Mouse (Mus musculus): ENCODE results near the gene Guca2a. TPM values are rescaled to one million over a fixed set of nuclear protein-coding genes. Genes with fewer than 3 reads are reported as not detected.
"Not testable (repeated sequence)": the region's sequence is repeated elsewhere in the genome, so short reads cannot be mapped to it uniquely, and the experiment has no call there.

Gene Guca2a
- not detected for total RNA-seq (2021)
- long read RNA-seq, experiment 1: 0 reads
- long read RNA-seq, experiment 2: 0 reads

DNA sequence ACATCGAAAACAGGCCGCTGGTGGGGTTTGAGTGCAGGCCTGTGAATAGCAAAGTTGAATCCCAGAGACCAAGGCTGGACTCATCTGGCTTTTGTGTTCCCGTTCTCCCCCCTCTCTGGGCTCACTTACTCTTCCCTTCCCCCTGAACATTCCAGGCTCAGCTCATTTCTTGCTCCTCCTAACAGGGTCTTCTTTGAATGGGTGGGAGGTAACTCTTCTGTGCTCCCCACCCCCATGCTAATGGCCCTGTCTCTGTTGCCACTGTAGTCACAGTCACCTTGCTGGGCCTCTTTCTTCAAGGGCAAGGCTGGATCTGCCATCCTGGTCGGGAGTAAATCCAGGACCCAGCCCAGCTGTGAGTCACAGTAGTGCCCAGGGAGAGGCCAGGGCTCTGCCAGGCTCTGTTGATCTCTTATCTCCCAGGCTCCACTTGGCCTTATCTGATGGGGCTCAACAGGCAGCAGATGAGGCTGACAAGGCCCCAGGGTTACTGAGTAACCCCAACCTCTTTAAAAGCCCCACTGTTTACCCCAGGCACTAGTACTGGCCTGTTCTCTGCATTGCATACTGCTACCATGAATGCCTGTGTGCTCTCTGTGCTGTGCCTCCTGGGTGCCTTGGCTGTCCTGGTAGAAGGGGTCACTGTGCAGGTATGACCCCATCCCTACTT, at the start of gene Guca2a:
Gene Guca2a, plus strand, starts transcription at position 529 of the 670 bp plus-strand sequence.
- no peak for DNase-seq
- intact Hi-C loops (cut with DNase I; ENCODE audit: low total_unique reads): loop anchor here (10.0 kb wide), 1 partner anchor 203 kb away; no protein-coding TSS in a partner anchor

DNA sequence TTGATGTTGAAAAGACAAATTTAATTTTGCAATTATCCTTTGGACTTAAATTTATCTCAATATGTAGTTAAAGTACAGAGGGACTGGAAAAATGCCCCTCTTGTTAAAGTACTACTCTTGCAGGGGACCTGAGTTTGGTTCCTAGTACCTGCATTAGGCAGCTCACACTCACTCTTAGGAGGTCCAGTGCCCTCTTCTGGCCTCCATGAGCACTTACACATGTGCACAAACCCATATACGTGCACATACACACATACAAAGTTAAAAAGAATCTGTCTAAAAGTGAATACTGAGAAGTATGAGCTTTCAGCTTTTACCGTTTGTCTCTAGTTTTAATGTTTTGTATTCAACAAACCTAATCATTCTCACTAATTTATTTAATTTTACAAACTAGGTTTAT, 49.5 kb upstream of the Guca2a start:
- intact Hi-C loops (cut with DNase I; ENCODE audit: low total_unique reads): no loop called here
- DNase-seq: no peak

DNA sequence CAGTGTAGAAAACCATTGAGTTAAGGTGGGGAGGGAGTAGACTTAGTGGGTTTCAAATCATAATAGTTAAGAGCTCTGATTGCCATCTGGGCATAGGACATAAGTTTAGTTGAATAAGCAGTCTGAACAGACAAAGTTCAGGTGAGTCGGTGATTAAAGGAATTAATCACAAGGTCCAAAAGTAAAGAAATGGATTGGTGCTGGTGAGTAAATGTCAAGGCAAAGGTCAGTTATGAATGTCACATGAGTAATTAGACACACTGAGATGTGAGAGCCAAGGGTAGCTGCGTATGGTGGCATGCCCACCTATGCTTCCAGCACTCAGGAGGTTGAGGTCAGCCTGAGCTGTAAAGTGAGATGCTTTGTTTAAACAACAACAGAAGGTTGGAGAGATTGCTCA, 48.1 kb upstream of the Guca2a start:
- intact Hi-C loops (cut with DNase I; ENCODE audit: low total_unique reads): no loop called here
- no peak for DNase-seq

DNA sequence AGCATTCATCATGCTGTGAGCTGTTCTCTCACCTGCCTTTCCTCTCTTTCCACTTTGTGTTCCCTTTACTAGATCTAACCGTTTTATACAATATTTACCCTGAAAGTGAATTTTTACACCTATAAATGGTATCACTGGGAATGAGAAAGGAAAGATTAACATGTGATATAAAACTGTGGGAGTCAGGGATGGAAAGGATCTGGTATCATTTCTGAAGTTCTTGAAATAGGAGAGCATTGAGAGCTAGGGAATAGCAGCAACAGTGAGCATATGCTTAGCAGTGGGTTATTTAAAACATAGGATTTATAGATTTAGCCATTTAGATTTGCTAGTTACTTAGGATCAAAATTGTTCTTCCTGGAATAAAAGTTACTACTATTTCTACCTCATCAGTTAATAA, 47.5 kb upstream of the Guca2a start:
- DNase-seq: no peak
- intact Hi-C loops (cut with DNase I; ENCODE audit: low total_unique reads): no loop called here

DNA sequence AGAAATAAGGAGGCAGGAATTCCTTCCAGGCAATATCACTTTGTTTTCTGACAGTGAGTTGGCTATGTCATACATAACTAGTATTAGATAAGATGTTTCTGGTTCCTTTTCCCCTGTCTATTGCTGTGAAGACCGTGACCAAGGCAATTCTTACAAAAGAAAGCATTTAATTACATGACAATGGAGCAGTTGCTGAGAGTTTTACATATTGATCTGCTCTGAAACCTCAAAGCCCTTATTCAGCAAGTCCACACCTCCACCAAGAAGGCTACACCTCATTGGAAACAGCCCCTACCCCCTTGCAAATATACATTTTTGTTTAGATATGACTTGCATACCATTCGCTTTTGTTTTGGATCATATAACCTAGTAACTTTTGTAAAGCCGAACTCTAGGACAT, 45.0 kb upstream of the Guca2a start:
- no peak for DNase-seq
- intact Hi-C loops (cut with DNase I; ENCODE audit: low total_unique reads): no loop called here

DNA sequence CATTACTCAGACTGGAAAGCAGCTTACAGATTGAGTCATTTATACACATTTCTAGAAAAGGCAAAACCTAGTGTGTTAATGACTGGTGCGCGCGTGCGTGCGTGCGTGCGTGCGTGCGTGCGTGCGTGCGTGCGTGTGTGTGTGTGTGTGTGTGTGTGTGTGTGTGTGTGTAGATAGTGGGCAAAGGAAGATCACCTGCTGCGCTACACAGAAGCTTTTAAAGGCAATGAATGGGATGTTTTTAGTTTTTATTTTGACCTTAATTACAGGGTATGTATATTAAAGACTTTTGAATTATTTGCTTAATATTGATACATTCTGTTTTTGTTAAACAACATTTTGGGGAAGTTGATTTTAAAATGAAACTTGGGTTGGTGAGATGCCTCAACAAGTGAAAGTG, 43.2 kb upstream of the Guca2a start:
- intact Hi-C loops (cut with DNase I; ENCODE audit: low total_unique reads): no loop called here
- DNase-seq: no peak

DNA sequence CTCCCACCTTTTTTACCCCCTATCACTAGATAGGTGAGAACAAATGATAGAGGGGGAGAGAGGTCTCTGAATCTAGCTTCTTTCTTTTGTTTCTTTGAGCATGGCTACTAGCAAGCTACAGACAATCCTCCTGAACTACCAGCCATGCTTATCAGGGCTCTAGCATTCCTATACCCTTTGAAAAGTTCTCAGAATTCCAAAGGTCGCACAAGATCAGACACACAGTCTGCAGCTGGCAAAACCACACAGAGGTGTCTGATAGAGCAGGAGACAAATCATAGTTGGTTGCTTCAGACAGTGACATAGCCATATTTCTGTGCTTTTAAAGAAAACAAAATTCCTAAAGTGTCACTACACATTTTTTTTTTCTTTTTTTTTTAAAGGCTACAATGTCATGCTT, 37.9 kb upstream of the Guca2a start:
- intact Hi-C loops (cut with DNase I; ENCODE audit: low total_unique reads): no loop called here
- no peak for DNase-seq

DNA sequence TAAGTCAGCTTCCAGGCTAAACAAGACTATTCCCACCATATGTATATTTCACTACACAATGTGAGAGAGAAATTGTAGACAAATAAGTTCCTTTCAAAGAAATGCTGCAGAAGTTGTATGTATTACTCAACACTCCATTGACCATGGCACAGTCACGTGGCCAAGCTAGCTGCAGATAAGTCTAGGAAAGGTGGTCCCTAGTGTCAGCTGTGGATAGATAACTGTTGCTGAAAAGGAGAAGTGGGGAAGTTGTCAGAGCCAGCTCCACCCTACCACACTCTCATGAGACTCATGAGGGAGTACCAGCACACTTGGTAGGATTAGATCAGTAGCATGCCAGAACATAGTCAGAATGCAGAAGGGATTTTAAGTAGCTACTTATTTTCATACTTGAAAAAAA, 28.0 kb upstream of the Guca2a start:
- intact Hi-C loops (cut with DNase I; ENCODE audit: low total_unique reads): no loop called here
- DNase-seq: no peak

DNA sequence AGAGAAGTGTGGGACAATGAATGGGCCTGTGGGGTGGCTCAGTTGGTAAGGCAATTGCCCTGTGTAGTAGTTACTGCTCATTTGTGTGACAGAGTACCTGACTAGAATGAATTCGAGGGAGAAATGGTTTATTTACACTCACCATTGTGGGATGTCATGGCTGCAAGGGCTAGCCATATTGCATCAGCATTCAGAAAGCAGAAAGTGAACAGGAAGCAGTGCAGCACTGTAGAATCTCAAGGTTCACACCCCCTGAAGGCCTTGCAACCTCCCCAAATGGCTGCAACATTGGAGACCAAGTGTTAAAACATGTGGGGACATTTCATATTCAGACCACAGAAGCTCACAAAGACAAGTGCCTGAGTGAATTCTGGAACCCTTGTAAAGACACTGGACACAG, 23.4 kb upstream of the Guca2a start:
- DNase-seq: no peak
- intact Hi-C loops (cut with DNase I; ENCODE audit: low total_unique reads): no loop called here

DNA sequence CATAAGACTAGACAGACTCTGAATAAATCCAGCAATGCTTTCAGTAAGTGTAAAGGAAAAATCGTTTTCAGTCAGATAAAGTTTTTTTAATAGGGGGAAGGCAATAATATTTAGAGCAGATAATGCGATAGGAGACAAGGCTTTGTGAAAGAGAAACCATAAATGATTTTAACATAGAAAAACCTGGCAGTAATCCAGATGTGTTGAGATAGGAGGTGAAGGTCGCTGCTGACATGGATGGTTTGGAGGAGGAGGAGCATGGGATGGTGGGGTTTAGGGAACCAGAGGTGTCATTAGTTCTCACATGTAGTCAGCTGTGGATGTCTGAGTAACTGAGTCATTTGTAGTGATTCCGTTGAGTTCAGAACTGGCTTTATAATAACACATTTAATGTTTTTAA, 22.8 kb upstream of the Guca2a start:
- intact Hi-C loops (cut with DNase I; ENCODE audit: low total_unique reads): no loop called here
- no peak for DNase-seq

DNA sequence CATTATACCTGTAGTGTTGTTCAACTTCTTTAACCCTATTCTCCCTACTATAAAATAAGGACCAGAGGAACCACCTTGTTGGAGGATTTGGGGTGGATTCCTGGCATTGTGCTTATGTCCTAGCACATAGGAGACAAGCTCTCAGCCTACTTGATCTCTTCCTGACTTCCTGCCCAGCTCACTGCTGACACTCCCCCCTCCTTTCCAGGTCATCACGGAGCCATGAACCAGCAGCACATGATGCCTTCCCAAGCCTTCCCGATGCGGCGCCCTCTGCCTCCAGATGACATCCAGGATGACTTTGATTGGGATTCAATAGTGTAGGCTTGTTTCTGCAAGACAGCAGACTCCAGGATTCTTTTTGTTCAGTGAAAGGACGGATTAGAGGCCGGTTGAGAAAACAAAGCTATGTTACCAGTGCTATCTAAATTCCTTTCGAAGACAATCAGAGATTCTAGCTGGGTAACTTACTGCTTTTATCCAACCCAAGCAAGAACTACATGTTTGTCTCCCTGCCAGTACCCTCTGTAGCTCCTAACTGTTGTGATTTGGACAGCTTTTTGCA, 11.3 kb upstream of the Guca2a start:
- intact Hi-C loops (cut with DNase I; ENCODE audit: low total_unique reads): no loop called here

DNA sequence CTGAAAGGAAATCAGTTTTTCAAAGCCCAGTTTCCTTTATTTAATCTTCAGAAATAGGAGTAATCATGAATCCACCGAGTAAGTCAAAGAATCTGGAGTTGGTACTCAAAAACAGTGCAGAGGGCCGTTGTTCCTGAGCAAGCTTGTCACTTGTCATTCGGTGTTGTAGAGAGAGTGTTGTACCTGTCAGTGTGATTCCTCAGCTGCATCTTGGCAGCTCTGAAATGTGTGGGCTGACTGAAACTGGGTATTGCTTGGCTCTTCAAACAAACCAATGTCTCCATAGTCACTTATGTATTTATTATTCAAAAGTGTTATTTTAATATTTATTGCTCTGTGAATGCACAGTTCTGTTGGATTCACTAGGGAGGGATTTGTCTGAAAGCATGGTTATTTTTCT, 10.6 kb upstream of the Guca2a start:
- intact Hi-C loops (cut with DNase I; ENCODE audit: low total_unique reads): no loop called here
- no peak for DNase-seq

More for the DNA sequence above, 11.3 kb upstream of the Guca2a start:
- no peak for DNase-seq

DNA sequence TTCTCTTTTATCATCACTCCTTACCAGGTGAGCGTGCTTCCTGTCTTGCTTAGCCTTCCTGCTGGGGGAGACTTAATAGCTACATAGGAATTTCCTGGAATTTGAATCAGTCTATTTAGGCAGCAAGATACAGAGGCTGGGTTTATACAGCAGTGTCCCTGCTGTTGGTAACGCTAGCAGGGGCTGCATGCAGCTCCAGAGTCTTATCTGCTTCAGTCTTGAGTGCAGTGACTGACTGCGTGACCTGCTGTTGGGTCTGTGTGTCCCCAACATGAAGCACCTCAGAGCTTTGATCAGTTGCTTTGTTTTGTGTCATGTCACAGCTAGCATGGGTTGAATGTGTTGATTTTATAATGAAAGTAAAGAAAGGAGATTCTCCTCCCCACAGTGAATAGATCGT, 10.2 kb upstream of the Guca2a start:
- no peak for DNase-seq
- intact Hi-C loops (cut with DNase I; ENCODE audit: low total_unique reads): no loop called here

DNA sequence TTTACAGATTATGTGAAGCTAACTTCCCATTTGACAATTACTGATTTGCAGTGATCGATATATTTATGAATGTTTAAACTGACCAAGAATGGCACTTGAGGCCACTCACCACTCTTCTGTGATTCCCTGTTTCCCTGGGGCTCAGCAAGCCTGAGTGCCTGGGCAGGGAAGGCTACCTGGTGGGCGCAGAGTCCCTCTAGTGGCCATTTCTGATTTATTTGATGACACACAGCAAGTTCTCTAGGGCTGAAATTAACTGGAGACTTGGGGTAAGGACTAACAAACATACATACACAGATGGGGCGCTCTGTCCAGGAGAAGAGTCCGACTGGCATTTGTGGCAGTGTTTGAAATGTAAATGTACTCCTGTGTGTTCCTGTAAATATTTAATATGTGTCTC, 9.1 kb upstream of the Guca2a start:
- DNase-seq; intact Hi-C loops (cut with DNase I; ENCODE audit: low total_unique reads): not testable (repeated sequence)

DNA sequence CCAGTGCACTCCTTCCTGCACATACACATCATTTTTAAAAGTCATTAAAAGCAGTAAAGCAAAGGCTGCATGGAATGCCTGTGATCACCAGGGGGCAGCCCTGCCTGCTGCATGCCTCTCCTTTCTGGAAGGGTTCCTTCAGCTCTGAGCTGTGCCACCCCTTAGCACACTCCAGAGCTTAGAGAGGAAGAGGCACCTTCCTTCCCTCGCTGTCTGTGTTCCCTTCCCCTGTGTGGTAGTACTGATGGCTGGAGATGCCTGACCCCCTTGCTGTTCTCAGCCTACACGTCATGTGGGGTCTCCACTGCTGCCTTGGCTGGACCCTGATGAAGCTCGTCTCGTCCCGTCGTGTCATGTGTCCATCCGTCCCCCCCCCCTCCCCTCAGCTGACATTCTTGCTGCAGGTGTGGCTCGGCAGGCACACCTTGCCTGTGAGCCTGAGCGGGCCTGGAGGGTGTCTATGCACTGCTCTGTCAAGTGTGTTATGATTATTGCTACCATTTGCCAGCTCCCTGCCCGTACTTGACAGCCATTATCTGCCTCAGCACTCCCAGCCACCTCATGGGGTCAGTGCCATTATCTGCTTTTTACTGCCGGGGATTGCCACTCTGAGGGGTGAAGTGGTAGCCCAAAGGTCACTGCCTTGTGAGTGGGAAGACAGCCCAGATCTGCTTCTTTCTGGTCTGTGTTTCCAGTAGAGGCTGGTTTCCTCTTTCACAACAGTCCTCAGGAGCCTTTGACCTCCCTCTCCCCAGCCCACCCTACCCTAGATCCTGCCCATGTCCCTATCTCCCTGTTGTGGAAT, 6.2 kb upstream of the Guca2a start:
- intact Hi-C loops (cut with DNase I; ENCODE audit: low total_unique reads): loop anchor here (5.0 to 10.0 kb wide), 2 partner anchors 36 to 197 kb away; no protein-coding TSS in a partner anchor
- DNase-seq: peak; percentile 31

DNA sequence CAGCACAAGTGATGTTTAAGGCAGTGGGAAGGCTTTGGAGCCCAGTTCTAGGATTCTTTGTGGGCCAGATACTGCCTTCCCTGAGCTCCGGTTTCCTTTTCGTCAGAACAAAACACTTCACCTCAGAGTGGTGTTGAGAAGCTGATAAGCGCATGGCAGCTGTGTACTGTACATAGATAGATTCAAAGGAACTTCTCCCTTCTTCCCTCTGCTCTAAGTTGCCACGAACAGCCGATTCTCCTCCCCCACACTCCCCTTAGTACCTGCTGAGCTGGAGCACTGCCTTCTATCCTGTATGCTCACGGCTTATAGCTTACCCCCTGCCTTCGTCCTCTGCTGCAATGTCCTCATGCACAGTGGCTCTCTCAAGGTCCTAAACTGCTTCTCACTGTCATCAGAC, 4.8 kb upstream of the Guca2a start:
- DNase-seq: no peak
- intact Hi-C loops (cut with DNase I; ENCODE audit: low total_unique reads): loop anchor here (5.0 to 10.0 kb wide), 2 partner anchors 35 to 198 kb away; no protein-coding TSS in a partner anchor

DNA sequence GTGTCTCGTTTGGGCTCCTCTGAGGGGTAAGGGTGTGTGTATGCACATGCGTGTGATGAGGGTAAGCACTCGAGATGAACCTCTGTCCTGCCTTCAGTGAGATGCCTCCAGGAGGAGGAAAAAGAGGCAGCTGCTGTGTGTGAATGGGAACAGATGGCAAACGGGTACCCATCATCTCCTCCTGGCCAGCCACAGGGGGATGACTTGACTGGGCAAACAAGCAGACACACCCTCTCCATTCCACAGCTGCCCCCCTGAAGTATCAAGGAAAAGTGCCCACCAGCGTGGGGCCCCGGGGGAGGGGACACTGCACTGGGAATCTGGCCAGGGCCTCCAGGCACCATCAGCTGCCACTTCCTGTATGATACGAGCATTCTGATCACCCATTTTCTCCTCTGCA, 4.2 kb upstream of the Guca2a start:
- intact Hi-C loops (cut with DNase I; ENCODE audit: low total_unique reads): loop anchor here (5.0 to 10.0 kb wide), 2 partner anchors 34 to 199 kb away; no protein-coding TSS in a partner anchor
- DNase-seq: no peak

DNA sequence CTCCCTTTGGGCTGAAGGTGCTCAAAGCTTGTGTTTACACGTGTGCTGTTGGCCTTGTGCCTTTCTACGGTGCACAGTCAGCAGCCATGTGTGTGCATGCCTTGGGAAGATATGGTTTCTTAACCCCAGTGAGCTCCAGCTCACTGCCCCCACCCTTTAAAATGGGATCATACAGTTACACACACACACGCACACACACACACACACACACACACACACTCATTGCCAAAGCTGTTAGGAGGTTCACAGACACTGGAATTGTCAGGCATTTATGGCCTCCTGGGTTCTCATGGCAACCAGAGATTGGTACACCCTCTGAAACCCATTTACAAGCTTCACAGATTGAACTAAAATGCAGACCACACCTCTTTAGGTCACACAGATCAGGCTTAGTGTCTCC, 3.6 kb upstream of the Guca2a start:
- intact Hi-C loops (cut with DNase I; ENCODE audit: low total_unique reads): loop anchor here (5.0 to 10.0 kb wide), 2 partner anchors 33 to 199 kb away; no protein-coding TSS in a partner anchor
- no peak for DNase-seq

DNA sequence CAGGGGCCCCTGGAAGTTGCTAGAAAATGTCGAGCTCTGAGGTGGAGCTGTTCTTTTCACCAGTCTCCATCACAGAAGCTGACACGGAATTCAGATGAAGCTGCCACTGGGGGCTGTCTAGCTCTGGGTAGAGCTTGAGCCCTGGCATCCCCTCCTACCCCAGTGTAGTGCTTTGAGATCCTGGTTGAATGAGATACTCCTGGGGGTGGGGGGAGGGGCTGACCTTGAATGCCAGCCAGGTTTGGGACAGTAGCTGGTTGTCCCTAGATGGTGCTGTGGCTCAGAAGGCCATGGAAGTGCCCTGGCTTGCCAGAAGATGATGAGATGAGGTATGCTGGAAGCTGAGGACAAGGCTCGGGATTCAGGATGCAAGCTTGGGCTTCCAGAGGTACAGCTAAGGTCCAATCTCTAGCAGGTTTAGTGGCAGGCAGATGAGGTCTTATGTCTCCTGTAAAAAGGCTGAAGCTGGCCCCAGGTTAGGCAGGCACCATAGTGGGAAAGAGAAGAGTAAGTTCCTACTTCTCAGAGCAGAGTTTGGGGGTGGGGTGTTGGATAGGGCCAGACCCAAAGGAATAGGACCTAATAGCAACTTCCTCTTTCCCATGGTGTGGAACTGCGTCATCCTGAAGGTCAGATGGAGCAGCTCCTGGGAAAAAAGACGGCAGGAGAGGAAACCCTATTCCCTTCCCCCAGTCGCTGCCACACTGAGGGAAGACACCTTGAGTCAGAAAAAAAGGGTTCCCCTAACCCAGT, 2.4 kb upstream of the Guca2a start:
- intact Hi-C loops (cut with DNase I; ENCODE audit: low total_unique reads): loop anchor here (5.0 to 10.0 kb wide), 2 partner anchors 32 to 200 kb away; no protein-coding TSS in a partner anchor
- no peak for DNase-seq

DNA sequence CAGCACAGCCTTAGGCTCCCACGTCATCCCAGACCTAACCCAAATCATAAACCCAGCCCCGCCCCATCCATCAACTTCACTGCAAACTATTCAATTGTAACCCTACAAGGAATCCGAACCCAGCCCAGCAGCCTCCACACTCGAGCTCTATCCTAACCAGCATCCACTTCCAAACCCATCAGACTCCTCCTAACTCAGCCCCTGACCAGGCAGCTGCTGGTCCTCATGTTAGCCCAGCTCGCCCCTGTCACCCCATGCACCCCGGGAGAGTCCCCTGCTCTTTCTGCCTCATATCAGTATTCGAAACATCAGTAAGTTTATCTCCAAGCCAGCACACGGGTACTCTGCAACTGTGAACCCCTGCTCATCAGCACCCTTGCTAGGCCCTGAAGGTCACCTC, 1.8 kb upstream of the Guca2a start:
- no peak for DNase-seq
- intact Hi-C loops (cut with DNase I; ENCODE audit: low total_unique reads): loop anchor here (10.0 kb wide), 1 partner anchor 201 kb away; no protein-coding TSS in a partner anchor
